Mouse (Mus musculus) E14TG2a.4 (cell line): ENCODE measurements around the gene Strbp.

Experiments
- CTCF ChIP-seq: conservative IDR thresholded peaks from 2 replicates; pipeline ENCODE4 v1.5.1; 2014; ENCODE audit warnings: low read length
- NANOG ChIP-seq: IDR thresholded peaks from 2 replicates; pipeline ENCODE4 v1.6.1; 2014; ENCODE audit warnings: borderline replicate concordance, low read length, mixed read lengths
- POU5F1 ChIP-seq: IDR thresholded peaks from 2 replicates; pipeline ENCODE4 v1.6.1; 2014; ENCODE audit warnings: low read length, borderline replicate concordance

DNA sequence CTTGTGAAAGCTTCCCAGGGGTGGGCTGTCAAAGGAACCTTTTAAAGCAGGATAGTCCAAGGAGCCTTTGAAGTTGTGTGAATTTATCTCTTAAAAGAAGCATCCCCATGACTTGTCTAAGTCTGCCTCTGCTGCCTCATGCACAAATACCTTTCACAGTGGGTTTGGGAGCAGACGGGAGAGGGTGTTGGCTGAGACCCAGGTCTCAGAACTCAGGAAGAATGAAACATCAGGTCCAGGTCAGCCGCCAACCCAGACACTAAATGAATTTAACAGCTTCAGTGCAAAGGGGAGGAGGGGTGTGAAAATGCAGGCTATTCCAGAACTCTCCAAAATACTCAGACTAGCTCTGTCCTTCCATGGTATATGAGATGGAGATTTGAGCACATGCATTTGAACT lies 44.2 kb upstream of the Strbp start:
- TF ChIP-seq CTCF (no peak), NANOG (no peak), POU5F1 (no peak)
